Mouse (Mus musculus) kidney, postnatal 0 days (tissue): ENCODE results near the gene Gm20388. TPM values are rescaled to one million over a fixed set of nuclear protein-coding genes. Genes with fewer than 3 reads are reported as not detected.

ENCODE experiments used
- ATAC-seq: fragments of 200-750 bp; cut with Nextera tagmentation; replicated peaks from 2 replicates; pipeline ENCODE4 v1.8.0; 2017; ENCODE audit warnings: low read depth, moderate number of reproducible peaks, moderate TSS enrichment, moderate library complexity; ENCODE audit not compliant: low FRiP score
- DNase-seq: peaks from one replicate; pipeline ENCODE4 v3.0.0-alpha.2; 2016; ENCODE audit warnings: low spot score
- H3K27ac ChIP-seq: fragments of 300-500 bp; sonication (generic); 2 replicates; pipeline ENCODE4 v1.5.1; 2014; ENCODE audit warnings: mild to moderate bottlenecking
- H3K27me3 ChIP-seq: fragments of 300-500 bp; sonication (generic); 2 replicates; pipeline ENCODE4 v1.6.1; 2014; ENCODE audit warnings: low read length, mixed read lengths; ENCODE audit not compliant: insufficient read depth
- H3K36me3 ChIP-seq: fragments of 300-500 bp; sonication (generic); 2 replicates; pipeline ENCODE4 v1.6.1; 2014; ENCODE audit warnings: low read length, mixed read lengths; ENCODE audit not compliant: insufficient read depth
- H3K4me1 ChIP-seq: fragments of 300-500 bp; sonication (generic); replicated peaks from 2 replicates; pipeline ENCODE4 v1.6.1; 2014; ENCODE audit warnings: antibody characterized with exemption, low read length, mixed read lengths; ENCODE audit not compliant: insufficient read depth
- H3K4me2 ChIP-seq: fragments of 300-500 bp; sonication (generic); 2 replicates; pipeline ENCODE4 v1.6.1; 2014; ENCODE audit warnings: mild to moderate bottlenecking, low read length, moderate library complexity, mixed read lengths
- H3K4me3 ChIP-seq: fragments of 300-500 bp; sonication (generic); replicated peaks from 2 replicates; pipeline ENCODE4 v1.5.1; 2014; ENCODE audit warnings: low read depth, low read length
- H3K9ac ChIP-seq: fragments of 300-500 bp; sonication (generic); 2 replicates; pipeline ENCODE4 v1.6.1; 2014; ENCODE audit warnings: low read depth, low read length
- H3K9me3 ChIP-seq: fragments of 300-500 bp; sonication (generic); replicated peaks from 2 replicates; pipeline ENCODE4 v1.6.1; 2016; ENCODE audit warnings: low read length, inconsistent platforms, mixed read lengths
- CTCF ChIP-seq: IDR thresholded peaks from 2 replicates; pipeline ENCODE4 v1.5.1; 2016; ENCODE audit warnings: antibody characterized with exemption, low read depth, mild to moderate bottlenecking, moderate library complexity
- WGBS: fragments of 180-500 bp; shearing (Covaris S2); extraction: QIAGEN DNeasy Blood & Tissue Kit; methylation state at CpG from one replicate; pipeline ENCODE4 v1.1.7; 2014; 5-methylcytosine and 5-hydroxymethylcytosine counted together
- polyA plus RNA-seq: library from polyadenylated mRNA; unstranded; fragments of >200 nt; fragmentation: Nextera tagmentation; extraction: Ambion mirVana; gene quantifications from 2 replicates; pipeline ENCODE4 v1.2.1, GENCODE M21; 2015

The Gm20388 gene
- polyA plus RNA-seq, 1 experiment from 2014 or later: not detected

DNA sequence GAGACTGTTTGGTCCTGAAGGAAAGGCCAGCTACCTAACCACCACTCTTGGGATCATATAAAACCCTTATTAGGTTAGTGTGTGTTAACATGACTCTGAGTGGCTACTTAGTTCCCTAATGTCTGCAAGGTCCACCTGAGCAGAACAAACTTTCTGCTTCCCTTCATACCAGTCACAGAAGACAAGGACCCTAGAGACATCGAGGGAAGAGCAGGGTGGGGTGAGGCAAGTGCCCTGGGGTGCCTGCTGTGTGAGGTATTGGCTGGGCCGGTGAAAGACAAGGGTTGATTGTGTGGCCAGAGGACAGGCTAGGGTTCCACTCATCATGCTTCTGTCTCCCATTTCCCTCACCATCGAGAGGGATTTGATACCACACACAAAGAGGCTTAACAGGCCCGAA, 847.4 kb downstream of the Gm20388 start:
- Histone ChIP-seq H3K9ac (no peak overlapping the region), H3K4me2 (no peak overlapping the region), H3K27me3 (no peaks in the 10 kb centered on the region), H3K9me3 (no peaks in the 10 kb centered on the region), H3K36me3 (no peaks in the 10 kb centered on the region), H3K27ac (no peak overlapping the region), H3K4me3 (no peak overlapping the region), H3K4me1 (peaks cover 22% of the 10 kb centered on the region)
- DNase-seq (no peak), ATAC-seq (no peak)
- 67% methylated on average over 4 of the region's 4 CpGs for WGBS
- no peak for TF ChIP-seq CTCF

DNA sequence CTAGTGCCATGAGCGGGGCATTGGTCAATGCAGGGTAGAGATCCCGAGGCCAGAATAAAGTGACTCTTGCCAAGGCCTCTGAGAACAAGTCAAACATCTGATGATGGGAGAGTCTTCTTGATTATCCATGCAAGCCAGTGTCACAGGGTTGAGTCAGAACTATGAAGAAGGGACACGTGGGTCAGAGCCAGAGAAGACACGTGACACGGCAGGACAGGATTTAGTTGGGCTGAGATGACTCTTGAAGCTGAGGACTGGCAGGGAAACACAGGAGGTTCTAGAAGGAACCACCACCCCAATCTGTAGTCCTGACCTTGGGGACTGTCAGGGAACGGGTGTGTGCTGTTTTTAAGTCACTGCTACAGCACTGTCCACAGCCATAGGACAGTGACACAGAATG, 849.2 kb downstream of the Gm20388 start:
- Histone ChIP-seq H3K4me2 (no peak overlapping the region), H3K9me3 (no peaks in the 10 kb centered on the region), H3K36me3 (no peaks in the 10 kb centered on the region), H3K27me3 (no peaks in the 10 kb centered on the region), H3K4me3 (no peak overlapping the region), H3K27ac (no peak overlapping the region), H3K9ac (no peak overlapping the region), H3K4me1 (peaks cover 18% of the 10 kb centered on the region)
- DNase-seq: no peak
- no peak for TF ChIP-seq CTCF
- WGBS: 83% methylated on average over 6 of the region's 6 CpGs
- ATAC-seq: no peak

DNA sequence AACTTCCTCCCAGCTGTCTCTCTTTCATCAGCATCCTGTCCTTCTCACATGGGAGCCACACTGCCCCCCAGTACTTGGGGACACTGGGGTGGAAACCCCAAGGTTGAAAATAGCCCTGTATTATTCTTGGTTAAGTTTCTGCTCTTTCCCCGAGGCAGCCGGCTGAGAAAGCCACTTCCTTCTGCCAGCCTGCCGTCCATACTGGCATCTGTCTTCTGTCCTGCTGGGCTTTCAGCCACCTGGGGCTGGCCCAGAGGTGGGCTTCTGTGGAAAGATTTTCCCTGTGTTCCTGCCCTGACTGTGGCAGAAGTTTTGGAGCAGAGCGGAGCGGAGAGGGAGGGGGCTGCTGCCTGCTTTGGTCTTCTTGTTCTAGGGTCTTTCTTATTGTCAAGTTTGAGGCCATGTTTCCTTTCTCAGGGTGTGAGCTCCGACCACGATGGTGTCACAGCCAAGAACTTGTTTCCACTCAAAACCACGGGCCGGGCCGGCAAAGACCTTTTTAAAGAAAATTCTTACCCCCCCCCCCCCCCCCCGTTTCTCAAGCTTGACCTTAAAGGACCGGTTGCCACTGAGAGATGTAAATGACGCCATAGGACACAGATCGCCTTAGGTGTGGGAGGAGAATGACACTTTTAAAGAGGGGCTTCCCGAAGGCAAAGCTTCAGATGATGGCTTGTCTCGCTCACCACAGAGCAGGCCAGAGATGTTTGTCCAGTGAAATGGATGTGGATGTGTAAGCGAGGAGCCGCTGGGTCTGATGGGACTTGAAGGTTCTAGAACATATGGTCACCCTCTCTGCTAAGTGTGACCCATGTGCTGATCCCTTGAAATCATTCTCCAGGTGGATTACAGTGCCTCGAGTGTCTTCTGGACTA, 849.9 kb downstream of the Gm20388 start:
- no peak for DNase-seq
- H3K36me3 ChIP-seq: no peaks in the 10 kb centered on the region
- no peak overlapping the region for H3K4me3 ChIP-seq
- no peak for ATAC-seq
- H3K4me1 ChIP-seq: peaks cover 12% of the 10 kb centered on the region
- no peaks in the 10 kb centered on the region for H3K27me3 ChIP-seq
- no peak for TF ChIP-seq CTCF
- no peak overlapping the region for H3K4me2 ChIP-seq
- no peak overlapping the region for H3K9ac ChIP-seq
- no peaks in the 10 kb centered on the region for H3K9me3 ChIP-seq
- 75% methylated on average over 19 of the region's 19 CpGs for WGBS
- H3K27ac ChIP-seq: no peak overlapping the region

DNA sequence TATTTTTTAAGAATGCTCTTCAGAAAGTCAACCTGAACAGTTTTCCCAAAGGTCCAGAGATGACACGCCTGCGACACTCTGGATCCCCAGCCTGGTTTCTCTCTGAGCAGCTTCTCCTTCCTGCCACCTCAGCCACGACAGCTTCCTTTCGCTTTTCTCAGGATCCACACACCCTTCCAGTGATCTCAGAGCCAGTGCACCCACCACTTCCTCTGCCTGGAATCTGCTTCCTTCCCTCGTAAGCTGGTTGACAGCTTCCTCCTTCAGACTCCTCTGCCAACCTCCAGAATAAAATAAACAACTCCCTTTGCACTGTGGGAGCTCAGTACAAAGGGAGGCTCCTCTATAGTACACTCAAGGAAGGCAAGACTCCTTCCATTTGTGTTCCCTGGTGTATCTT, 852.6 kb downstream of the Gm20388 start:
- Histone ChIP-seq H3K27me3 (no peaks in the 10 kb centered on the region), H3K27ac (no peak overlapping the region), H3K4me2 (no peak overlapping the region), H3K4me1 (0 out of 2 replicates have a peak, but pooled peaks cover 4% of the 10 kb centered on the region), H3K9ac (no peak overlapping the region), H3K9me3 (no peaks in the 10 kb centered on the region), H3K36me3 (no peaks in the 10 kb centered on the region), H3K4me3 (no peak overlapping the region)
- DNase-seq (no peak), ATAC-seq (no peak)
- 66% methylated on average over 5 of the region's 5 CpGs for WGBS
- TF ChIP-seq CTCF: no peak

DNA sequence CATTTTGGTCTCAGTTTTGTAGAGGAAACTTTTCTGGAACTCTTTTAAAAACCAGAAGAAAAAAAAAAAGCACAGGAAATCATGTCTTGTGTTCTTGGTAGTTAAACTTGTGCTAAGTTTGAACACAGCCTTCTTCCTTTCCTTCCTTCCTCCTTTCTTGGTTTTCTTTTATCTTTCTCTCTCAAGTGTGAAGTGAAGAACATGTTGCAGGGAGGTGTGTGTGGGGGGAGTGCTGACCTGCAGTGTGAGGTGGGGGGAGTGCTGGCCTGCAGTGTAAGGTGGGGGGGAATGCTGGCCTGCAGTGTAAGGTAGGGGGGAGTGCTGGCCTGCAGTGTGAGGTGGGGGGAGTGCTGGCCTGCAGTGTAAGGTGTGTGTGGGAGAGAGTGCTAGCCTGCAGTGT, 854.0 kb downstream of the Gm20388 start:
- Histone ChIP-seq H3K4me2 (no peak overlapping the region), H3K27ac (no peak overlapping the region), H3K27me3 (no peaks in the 10 kb centered on the region), H3K4me1 (0 out of 2 replicates have a peak, but pooled peaks cover 4% of the 10 kb centered on the region), H3K9me3 (no peaks in the 10 kb centered on the region), H3K9ac (no peak overlapping the region), H3K4me3 (no peak overlapping the region), H3K36me3 (no peaks in the 10 kb centered on the region)
- DNase-seq (no peak), ATAC-seq (no peak)
- TF ChIP-seq CTCF: no peak

DNA sequence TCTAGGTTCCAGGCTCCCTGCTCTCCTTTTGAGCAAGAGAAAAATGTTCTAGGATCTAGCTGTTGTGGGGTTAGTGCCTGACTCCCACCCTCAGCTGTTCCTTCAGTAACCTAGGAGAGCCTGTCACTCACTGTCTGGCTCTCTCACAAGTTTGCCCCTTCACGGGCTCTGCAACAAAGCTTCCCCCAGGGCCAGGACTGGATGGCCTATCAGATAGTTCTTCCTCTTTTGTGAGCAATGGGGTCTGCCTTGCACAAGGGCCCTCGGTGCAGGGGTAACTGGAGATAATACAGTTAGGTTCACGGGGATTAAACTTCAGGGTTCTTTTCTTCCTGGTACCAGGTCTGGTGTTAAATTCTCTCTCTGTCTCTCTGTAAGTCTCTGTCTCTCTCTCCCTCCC, 856.0 kb downstream of the Gm20388 start:
- TF ChIP-seq CTCF: no peak
- ATAC-seq: no peak
- Histone ChIP-seq H3K4me2 (no peak overlapping the region), H3K4me3 (no peak overlapping the region), H3K27ac (no peak overlapping the region), H3K27me3 (no peaks in the 10 kb centered on the region), H3K4me1 (0 out of 2 replicates have a peak, but pooled peaks cover 4% of the 10 kb centered on the region), H3K9ac (no peak overlapping the region), H3K36me3 (no peaks in the 10 kb centered on the region), H3K9me3 (no peaks in the 10 kb centered on the region)
- 53% methylated on average over 3 of the region's 3 CpGs for WGBS
- no peak for DNase-seq
